Mouse (Mus musculus) megakaryocyte progenitor cell, adult 5-6 weeks (primary cell): Measurements from ENCODE around the gene Epo. TPM values are rescaled to one million over a fixed set of nuclear protein-coding genes. Genes with fewer than 3 reads are reported as not detected.

ENCODE experiments used
- ATAC-seq: replicated peaks from 2 replicates; pipeline ENCODE4 v1.8.0; 2016; ENCODE audit warnings: mild to moderate bottlenecking, moderate TSS enrichment, inconsistent platforms; ENCODE audit not compliant: poor library complexity
- total RNA-seq, 2 experiments: library from RNA; stranded (forward) in 1 of 2; stranded (reverse) in 1 of 2; fragments of 157-497, 149-512 nt in 1 of 2; fragments of 200-1000 nt in 1 of 2; gene quantifications; 2 replicates each; pipeline versions ENCODE4 v1.2.3 to v1.2.4; 2015 to 2017

Gene Epo
- total RNA-seq, 2 experiments from 2014 or later = not detected

DNA sequence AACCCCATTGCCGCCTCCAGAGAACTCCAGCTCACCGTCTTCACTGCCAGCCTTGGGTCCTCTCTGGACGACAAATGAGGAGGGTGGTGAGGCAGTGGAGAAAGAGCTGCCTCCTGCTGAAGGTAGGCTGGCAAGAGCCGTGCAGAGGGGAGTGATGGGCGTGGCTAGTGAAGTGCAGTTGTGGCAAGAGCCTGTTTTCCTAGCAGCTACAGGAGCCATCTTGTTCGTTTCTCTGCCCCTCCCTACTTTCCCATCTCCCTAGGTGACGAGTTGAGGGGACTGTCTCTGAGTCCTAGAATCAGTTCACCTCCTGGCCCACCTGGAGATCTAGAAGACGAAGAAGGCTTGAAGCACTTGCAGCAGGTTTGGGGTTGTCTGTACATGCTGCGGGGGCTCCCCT lies 11.2 kb downstream of the Epo start:
- ATAC-seq = no peak

DNA sequence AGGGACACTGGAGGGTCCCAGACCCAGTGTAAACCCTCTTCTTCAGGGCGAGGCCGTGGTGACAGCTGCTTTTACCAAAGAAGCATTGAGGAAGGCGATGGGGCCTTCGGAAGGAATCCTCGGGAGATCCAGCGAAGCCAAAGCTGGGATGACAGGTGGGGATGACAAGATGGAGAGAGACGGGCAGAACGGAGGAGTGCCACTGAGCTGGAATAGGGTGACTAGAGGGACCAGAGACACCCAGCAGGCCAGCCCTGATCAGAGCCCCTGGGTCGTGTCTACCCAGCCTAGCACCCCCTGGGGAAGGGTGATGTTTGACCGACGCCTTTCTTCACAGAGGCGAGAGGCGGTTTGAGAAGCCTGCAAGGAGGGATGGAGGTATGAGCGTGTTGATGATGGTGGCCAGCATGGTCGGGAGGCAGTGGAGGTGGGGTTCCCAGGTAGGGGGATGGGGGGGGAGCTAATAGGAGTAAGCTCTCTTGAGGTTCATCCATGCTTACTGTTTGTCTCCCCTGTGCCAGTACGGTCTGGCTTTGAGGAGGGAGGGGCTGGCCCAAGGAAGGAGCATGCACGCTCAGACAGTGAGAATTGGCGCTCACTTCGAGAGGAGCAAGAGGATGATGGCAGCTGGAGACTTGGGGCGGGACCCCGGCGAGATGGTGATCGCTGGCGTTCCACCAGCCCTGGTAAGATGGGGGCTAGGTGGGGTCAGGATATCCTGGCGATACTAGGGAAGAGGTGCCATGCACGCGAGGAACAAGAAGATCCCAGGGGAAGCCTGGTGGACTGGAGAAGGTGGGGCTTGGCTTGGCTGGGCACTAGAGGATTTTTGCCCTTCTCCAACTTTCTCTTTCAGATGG lies 13.1 kb downstream of the Epo start:
- ATAC-seq = no peak

DNA sequence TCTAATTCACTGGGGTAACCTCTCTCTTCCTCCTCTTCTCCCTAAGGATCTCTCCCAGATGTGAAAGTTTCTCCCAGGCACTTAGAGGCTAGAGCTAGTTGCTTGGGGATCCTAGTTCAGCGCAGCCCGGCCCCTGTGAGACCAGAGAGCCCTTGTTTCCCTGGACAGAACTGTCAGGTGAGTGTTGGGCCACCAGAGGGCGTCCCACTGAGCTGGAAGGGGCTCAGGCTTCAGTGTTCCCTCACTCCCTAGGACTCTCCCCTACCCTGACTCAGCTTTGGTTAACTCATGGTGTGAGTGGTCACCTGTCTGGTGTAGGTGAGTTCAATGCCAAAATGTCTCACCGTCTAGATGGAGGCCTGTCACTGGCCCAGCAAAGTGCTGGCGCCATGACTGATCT lies 14.6 kb downstream of the Epo start, which contains the start of gene Gigyf1:
Gigyf1 (plus strand) TSS at position 113 of the 400 bp plus-strand sequence.
- ATAC-seq = peak; percentile 76

DNA sequence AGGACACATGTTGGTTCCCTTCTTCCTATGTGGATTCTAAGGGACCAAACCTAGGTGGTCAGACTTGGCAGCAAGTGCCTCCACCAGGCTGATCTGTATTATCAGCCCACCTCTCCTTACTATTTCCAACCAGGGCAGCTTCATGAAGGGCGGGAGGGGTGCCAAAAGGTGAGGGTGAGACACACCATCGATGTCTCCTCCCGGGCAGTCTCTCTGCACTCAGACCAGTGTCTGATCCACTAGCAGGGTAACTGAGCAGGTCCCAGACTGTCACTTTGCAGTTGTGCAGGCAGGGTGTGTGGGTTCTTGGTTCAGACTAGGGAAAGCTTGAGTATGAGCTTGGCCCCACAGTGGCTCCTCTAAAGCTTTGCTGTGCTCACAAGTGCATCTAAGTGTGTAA lies 18.2 kb downstream of the Epo start:
- no peak for ATAC-seq

DNA sequence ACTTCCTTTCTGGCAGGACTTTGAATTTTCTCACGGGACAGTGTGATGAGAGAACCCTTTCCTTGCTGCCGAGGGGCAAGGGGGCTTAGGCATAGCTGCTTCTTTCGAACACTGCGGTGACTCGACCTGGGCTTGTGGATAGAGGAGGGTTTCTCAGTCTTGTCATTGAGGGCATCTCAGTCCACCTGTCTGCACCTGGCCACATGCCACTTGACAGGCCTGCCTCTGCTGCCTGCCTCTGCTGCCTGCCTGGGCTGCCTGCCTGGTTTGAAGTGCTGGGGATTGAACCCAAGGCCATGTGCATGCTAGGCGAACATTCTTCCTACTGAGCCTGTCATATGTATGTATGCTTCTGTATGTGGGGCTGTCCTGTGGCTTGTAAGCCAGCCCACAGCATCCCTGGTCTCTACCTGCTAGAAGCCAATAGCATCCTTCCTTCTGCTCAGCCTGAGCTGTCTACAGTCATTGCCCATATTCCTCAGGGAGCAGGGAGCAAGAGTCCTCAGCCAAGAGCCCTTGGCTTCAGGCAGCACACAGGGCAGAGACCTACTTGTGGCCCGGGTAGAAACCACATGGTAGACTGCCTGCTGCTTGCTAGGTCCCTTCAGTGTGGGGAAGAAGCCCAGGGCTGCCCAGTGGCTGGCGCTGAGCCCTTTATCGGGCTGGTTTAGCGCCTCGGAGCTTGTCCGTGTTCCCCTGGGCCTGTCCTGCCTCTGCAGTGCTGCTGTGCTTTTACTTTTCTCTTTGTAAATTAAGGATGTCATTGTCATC lies 18.9 kb downstream of the Epo start:
- ATAC-seq = no peak

DNA sequence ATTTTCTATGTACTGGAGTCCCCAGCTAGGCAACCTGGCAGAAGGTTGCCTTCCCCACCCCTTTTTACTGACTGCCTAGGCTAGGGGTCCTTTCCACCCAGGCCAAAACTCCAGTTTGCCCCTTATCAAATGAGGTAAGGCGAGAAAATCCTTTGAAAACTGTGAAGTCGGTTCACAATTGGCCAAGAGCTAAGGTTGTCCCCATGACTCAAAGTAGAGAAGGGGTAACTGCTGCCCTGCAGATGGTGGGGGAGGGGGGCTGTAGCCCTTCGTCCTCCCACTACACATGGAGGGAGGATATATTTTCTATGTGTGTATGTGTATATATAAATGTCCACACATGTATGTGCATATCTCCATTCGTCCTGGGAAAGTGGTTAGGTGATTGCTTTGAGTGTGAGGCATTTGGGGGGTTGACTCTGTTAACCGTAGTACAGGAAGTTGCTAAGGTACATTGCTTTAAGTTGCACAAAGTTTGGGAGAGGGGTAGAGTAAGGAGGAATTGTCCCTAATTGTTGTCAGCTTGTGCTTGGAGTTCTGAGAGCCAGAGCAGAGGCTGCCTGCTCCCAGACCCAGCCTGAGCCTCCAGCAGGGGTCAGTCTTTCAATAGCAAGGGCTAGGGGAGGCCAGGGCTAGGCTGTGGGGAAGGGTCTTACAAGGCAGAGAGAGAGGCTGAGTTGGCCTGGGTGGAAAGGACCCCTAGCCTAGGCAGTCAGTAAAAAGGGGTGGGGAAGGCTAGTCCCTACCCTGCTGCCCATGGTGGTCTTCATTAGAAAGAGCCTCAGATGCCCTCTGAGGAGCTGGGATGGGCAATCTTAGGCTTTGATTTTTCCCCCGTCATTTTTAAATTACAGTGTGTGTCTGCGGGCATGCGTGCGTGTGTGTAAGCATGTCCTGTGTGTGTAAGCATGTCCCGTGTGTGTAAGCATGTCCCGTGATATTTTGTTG lies 19.9 kb downstream of the Epo start:
- peak; percentile 39; the same call in 1 of the 2 replicates for ATAC-seq

DNA sequence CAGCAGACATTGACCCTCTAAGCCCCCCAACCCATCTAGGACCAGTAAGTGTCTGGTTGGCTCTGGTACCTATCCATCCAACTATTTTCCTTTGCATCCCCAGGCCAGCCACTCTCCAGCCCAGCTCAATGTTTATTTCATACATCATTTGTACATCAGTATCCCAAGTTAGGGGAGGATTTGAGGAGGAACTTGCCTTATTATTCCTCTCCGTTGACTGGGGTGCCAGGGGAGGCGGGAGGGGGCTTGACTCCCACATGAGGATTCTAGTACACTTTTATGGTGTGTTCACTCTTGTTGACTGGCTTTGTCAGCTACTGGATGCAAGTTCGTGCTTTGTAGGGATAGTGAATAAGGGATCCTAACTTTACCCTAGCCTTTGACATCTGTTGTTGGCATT lies 21.3 kb downstream of the Epo start:
- no peak for ATAC-seq

DNA sequence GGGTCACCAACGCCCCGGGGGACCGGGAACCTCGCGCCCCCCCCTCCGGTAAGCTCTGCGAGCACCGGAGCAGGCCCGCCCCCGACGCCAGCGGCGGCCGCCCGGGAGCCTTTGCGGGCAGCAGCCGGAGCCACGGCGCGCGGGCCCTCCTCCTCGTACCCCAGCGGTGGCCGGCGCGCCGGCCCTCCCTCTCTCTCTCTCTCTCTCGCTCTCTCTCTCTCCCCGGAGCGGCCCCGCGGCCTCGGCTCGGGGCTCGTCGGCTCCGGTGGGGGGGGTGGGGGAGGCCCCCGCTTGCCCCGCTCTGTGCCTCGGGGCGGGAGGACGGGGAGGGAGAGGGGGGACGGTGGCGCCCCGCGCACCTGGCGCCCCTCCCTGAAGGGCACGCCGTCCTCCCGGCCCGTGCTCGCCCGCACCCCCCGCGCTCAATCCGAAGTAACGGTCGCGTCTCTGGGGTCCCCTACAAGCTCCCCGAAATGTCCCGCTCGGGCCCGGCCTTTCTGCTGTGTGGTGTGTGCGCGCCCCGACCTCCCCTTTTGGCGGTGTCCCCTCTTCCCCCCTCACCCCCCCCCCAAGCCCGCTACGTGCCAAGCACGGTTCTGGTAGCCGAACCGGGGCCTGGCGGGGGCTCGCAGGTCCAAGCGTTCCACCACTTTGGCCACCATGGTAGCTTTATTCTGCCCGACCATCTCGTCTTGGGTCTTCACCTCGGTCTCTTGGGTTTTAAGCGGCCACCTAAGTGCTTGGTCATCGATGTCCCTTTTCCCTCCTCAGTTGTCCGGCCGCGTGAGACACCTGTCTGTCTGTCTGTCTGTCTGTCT lies 22.3 kb downstream of the Epo start:
- ATAC-seq = peak; percentile 29

DNA sequence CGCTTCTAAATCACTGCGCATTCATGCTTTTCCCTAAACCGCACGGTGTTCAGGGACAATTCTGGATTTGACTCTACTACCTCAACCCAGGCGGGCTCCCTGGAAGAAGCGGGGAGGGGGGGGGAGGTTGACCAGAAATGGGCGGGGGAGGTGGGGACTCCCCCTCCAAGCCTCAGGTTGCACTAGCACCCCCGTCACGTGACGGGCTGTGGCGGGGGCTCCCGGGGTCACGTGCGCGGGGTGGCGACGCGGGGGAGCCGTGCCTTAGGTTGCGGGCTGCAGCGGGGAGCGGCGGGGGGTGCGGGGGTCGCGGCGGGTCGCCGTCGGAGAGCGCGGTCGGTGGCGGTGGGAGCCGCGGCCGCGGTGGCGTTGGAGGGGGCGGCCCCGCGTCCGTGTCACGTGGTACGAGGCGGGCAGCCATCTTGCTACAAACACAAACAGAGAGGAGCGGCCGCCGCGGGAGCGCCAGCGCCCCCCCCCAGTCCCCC lies 23.0 kb downstream of the Epo start:
- ATAC-seq = peak; percentile 65

DNA sequence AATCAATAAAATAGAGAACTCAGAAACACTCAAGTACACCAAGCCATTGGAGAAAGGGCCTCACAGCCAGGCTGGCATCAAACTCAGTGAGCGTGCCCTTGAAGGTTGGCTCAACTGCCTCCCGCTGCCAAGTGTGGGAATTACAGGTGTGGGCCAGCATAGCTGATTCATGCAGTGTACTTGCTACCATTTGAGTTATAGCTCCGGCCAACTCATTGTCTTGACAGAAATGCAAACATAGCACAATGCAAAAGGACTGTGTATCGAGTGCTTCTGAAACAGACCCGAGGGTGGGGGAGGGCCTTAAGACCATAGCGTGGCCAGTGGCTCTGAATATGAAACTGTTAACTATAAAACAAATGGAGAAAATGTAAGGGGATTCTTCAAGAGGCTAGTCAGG lies 29.0 kb downstream of the Epo start:
- no peak for ATAC-seq

DNA sequence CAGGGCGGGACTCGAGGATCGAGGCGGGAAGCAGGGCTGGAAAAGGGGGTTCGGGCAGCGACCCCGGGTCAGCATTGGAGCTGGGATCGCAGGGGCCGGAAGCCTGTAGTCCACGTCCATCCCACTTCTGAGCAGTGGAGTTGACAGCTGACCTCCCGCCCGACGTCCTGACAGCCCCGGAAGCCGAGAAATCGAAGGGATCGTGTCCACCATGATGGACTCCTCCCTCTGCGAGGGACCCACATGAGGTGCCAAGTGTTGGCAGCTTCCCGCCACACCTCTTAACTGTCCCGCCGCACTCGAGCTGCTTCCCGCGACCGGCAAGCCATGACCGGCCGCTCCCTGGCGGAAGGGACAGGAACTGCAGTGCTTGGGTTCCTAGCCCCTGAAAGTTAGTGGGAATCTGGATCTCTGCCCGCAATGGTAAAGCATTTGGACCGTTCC lies 30.4 kb downstream of the Epo start:
- ATAC-seq = peak; percentile 78

DNA sequence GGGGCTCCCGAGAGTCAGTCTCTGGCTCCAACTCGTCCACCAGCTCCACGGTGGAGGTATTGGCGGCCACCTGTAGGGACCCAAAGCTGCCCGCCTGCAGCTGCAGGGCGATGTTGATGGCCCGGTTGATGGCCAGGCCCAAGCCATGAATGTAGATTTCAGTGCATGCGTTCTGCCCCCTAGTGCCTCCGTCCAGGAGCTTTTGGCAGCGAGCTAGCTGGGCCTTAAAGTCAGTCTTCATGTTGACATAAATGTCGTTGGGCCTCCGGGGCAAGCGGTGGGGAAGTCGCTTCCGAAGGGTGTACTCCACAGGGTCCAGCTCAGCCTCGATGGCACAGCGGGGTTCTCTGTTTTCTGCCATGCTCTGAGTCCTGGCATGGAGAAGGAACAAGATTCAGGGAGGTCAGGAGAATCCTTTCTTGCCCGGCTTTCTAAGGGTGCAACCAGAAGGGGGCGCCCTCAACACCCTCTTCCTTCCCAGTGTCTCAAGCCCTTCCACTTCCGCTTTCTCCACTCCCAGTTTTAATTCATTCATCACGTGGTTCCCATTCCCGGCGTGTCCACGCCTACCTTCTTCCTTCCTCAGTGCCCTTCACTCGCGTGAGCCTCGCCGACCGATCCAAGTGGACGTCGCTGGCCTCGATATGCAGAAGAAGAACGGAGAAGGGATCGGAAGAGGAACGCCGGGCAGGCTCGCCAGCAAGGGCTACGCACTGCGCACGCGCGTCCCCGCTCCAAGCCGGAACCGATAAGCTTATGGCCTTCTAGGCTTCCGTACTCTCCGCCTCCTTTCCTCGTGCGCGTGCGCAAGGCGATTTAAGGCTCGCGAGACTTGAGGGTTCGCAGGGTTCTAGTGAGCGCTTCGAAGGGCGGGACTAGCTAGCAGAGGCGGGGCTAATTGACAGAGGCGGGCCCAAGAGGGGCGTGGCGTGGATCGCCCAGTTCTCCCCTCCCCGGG lies 31.1 kb downstream of the Epo start, which contains the start of gene Pop7:
Pop7 (minus strand) TSS at position 810 of the 958 bp plus-strand sequence.
- ATAC-seq = peak; percentile 81

DNA sequence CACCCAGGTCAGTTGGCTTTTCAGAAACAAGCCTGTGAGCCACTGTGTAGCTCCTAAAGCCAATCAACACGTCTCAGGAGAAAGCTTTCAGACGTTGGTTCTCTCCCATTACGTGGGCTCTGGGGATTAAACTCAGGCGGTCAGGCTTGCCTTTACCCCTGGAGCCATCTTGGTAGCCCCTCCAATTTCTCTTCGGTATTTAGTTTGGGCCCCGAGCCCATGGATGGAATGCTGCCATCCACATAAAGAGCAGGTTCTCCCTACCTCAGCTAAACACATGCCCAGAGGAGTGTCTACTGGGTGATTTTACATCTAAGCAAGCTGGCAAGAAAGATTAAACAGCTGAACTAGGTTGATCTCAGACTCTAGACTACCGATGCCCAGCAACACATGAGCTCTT lies 32.9 kb downstream of the Epo start:
- ATAC-seq = no peak

DNA sequence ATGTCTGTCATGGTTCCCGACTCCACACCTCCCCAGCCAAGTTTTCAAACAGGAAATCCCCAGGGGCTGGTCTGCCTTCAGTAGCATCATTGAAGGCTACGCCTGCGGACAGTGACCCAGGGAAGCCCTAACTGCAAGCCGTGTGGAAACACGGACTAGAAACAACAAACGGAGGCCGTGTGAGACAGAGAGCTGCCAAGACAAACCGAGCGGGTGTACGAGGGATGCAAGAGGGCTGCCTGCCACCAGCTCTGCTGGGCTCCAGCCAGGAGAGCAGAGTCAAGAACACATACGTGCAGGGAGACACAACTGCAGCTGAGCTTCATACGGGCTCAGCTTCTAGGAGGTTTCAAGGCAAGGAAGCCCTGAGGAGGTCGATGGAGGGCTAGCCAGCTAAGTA lies 39.2 kb downstream of the Epo start:
- ATAC-seq = no peak

DNA sequence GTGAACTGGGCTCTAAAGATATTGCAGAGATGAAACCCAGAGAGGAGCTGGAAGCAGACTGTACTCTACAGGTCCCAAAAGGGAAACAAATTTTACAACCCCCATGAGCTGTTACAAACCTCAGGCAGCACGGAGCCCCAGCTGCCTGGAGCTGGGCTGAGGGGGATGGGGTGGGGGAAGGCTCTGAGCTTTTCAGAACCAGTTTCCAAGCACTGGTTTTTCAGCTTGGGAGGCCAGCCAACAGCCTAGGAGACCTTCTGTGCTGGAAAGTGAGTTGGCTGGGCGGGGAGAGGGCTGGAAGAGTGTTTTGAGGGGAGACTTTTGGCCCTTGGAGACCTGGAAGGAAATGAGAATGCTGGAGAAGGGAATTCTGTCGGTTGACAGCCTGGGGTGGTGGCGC lies 41.5 kb downstream of the Epo start:
- no peak for ATAC-seq

DNA sequence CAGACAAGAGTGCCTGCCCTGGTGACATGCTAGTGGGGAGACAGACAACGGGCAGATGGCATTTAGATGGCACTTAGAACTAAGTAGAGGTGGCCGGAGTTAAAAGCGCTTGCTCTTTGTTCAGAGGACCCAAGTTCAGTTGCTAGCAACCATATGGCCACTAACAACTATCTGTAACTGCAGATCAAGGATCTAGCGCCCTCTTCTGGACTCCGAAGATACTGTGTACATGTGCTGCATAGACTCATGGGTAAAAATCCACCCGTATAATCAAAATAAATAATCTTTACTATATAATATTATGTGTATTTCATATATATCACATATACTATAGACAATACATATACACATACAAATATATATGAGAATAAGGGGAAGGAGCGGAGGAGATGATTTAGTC lies 45.4 kb downstream of the Epo start:
- no peak for ATAC-seq

DNA sequence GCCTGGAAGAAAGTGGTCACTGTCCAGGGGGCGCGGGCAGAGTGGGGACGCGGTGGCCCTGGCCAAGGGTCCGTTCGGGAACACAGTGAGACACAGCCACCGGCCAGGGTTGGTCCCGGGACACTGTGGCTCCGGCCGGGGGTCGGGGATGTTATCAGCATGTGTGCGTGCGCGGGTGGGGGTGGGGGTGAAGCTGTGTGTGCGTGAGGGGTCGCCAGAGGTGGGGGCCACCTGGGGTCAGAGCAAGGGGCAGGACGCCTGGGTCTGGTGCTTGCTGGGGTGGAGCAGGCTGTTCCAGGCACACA lies 47.2 kb downstream of the Epo start:
- ATAC-seq = no peak

DNA sequence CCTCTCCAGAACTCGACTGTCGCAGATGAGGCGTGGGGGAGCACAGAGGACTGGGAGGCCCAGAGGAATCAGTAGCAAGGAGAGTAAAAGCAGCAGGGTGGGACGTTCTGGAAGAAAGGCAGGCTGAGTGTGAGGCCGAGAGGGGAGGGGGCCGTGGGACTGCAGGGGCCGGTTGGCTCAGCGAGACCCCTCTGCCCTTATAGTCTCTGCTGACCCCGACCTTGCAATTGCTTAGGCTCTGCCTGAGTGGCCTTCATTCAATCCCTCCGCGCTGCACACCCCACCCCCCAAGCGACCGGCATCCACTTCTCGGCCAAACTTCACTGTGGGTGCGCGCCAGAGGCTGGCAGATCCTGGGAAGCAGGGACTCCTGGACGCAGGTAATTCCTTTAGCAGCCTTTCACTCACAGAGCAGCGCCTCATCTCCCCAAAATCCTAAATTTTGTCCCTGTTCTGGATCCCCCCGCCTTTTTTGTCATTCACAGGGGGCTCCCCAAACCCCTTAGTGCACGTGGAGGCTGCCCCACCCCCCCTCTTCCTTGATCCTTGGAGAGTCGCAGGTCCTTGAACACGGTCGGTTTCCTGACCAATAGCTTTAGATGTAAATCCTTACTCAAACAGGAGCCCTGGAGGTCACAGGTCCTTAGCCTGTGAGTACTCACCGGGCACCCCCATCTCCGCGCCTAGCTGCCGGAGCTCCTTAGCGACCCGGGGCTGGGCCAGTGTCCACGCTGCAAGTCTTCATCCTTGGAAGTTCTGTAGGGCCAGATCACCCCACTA lies 47.8 kb downstream of the Epo start:
- ATAC-seq = no peak
